Mouse (Mus musculus) frontal cortex, adult 2 months (tissue): ENCODE measurements at regions not wholly inside any gene's neighbourhood (a gene's known extent, or its start where the extent isn't known, plus 50 kb on each side); places are given as distances from the start of the nearest gene placed in this dataset.
A peak's percentile ranks its signal among the peaks of the same experiment; 100 is the strongest.

Experiments
- DNase-seq, 2 experiments: peaks; one replicate each; pipeline ENCODE4 v3.0.0; 2022; ENCODE audit warnings: low spot score in 1 of 2; ENCODE audit errors: extremely low spot score in 1 of 2

DNA sequence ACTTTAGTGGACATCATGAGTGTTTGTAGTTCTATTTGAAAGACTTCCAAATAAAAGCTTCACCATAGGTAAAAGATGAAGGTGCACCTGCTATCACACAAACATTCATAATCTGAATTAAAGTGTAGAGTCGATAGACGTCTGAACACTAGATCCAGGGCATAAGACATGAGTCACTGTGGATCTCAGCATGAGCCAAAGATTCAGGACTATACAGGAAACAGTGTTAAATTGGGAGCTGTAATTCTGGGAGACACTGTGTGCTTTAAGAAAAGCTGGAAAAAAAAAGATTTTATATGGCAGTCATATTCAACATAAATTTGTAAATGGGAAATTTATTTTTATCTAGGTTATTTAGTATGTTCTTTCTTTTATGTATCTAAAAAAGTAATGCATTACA, 160.5 kb downstream of the Pdha2 start:
- peak; percentile 2 to 35 for DNase-seq

GRCm38 (mm10) chr3:141014262-141014547, 197.9 kb downstream of the Pdha2 start:
- DNase-seq: no peak

- DNase-seq: no peak
These were observed 198.5 kb downstream of the Pdha2 start for GRCm38 (mm10) chr3:141013521-141014261.

DNA sequence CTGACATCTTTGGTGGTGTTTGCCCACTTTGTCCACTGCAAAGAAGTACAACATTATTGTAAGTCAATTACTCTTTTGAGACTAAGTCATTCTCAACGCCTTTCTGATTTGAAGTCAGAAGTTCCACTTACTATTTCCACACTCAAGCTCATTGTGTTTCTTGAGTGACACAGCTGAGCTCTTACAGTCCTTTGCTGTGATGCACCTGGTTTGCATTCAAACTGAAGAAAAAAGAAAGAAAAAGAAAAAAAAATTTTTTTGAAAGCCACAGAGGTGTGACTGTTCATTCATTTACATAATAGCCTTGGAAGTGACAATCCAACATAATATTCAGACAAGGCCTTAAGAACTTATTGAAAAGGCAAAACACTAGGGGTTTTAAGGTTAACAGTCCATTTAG, 199.2 kb downstream of the Pdha2 start:
- DNase-seq: no peak

- no peak for DNase-seq
These were observed 203.4 kb downstream of the Pdha2 start for GRCm38 (mm10) chr3:141008792-141009191.

DNA sequence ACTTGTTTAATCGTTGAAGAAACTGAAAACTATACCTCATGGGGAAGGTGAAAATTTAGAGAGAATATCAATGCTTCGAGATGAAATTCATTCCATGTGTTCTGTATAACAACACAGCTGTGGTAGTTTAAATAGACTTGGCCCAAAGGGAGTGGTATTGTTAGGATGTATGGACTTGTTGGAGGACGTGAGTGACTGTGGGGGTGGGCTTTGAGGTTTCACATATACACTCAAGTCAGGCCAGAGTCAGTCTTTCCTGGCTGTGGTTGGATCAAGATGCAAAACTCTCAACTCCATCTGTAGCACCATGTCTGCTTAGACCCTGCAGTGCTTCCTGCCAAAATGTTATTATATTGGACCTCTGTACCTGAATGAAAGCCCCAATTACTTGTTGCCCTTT, 206.3 kb downstream of the Pdha2 start:
- DNase-seq: no peak

DNA sequence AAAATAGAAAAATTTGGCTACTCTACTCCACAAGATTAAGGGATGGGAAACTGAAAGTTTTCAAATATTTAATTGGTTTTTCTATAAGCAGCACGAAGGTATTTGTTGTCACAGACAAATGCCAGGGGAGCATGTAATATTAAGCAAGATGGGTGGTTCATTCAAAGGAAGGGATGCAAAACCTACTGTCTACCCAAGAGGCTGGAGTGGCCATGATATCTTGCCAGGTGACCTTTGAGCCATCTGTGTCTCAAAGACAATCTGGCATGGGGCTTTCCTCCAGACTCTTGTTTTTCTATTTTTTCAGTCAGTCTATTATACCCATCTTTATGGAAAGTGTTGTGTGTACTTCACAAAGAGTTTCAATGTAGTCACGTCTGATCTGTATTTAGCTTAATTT, 208.6 kb downstream of the Pdha2 start:
- DNase-seq: no peak

DNA sequence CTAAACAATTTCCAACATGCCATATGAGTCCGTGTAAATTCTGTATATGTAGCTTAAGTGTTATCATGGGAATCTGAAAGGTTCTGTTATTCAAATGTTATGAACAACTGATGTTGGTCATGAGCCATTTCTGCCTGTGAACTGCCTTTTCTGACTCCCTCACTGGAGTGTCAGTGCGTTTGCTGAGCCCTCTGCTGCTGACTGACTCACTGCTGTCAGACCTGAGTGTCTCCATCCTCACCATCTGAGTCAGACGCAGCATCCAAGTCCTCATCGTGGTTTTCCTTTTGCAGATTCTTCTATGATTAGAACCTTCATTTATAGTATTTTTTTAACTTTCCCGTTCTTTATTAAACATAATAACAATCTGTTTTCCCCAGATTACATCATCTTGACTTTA, 223.9 kb downstream of the Pdha2 start:
- DNase-seq: peak in 1 of 2 experiments; percentile 9

- no peak for DNase-seq
These were observed 238.6 kb downstream of the Pdha2 start for GRCm38 (mm10) chr3:140973519-140973918.

- no peak for DNase-seq
These were observed 242.0 kb downstream of the Pdha2 start for GRCm38 (mm10) chr3:140969892-140970880.

- DNase-seq: no peak
These were observed 243.6 kb downstream of the Pdha2 start for GRCm38 (mm10) chr3:140968556-140968955.

DNA sequence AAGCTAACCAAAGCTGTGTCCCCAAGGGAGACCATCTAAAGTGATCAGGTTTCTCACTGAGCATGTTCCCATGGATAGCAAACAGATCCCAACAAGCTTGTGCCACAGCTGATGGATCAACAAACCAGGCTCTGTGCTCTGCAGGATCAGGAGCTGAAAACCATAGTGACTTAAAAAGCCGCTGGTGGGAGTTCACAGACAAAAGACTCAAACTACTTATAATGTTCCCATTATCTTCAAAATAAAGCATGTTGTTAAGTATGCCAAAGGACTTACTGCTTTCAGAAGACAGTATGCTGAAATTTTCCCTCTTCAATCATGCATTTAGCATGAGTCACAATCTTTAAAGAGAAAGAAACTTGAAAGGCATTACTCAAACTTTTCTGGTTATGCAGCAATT, 254.5 kb downstream of the Pdha2 start:
- no peak for DNase-seq

GRCm38 (mm10) chr3:140952111-140952800, 259.9 kb downstream of the Pdha2 start:
- no peak for DNase-seq

DNA sequence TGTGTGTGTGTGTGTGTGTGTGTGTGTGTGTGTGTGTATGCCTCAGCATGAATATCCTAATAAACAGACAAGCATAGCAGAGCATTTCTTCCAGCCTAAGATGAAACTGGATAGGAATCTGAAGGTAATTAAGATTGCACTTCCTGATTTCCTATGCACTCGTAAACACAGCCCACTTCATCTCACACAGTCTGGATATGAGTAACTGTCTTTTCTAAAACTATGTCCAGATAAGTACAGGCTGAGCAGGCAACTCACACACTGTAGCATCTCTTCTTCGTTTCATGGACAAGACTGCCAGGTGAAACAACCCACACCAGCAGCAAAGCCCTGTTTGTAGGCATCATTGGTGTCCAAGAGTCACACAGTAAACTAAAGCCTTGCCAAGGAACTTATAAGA, 261.1 kb downstream of the Pdha2 start:
- DNase-seq: peak in 1 of 2 experiments; percentile 7

DNA sequence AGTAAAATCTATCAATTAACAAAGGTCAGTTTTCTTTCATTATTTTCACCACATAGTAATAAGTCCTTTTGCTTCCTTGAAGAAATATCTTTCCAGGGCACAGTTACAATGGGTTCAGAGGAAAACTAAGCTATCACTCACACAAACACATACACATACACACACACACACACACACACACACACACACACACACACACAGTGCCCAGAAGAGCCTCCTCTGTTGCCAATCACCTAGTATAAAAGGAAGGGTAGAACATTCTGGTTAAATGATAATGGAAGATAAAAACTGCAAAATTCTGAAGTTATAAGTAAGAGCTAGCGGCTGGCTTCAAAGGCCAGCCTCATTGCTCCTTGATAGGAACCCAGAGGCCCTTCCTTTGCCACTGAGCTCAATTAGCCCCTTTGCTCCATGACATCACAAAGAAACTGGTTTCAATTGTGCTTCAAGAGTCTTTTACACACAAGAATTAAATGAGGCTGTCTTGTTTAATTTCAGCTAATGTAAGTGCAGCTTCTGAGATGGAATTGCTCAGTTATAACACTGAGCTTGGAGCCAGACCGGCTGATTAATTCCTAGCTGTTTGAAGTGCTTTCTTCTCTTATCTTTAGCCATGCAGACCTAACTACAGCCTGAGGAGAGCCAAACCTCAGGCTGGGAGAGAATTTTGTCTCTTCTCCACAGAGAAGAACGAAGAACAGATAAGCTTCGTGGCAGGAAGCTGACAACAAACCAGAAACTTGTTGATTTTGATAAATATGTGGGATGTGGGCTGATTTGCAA, 262.1 kb downstream of the Pdha2 start:
- DNase-seq: no peak

GRCm38 (mm10) chr3:140942450-140942849, 269.7 kb downstream of the Pdha2 start:
- DNase-seq: no peak

DNA sequence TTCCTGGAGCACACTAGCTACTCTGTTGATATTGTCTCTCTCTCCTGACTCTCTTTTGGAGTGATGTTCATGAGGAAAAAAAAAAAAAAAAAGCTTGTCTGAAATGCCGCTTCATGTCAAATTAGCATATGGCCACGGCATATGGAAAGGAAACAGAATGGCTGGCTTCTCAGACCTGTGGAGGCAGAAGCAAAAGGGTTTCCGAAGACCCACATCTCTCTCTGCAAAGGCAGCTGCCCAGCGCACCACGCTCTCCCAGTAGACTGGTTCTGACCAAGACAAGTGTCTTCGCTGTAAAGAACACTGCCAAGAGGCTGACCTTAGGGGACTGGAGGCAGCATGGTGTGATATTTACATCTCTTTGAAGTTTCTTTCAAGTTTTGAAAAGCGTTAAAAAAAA, 270.3 kb downstream of the Pdha2 start:
- DNase-seq: no peak

DNA sequence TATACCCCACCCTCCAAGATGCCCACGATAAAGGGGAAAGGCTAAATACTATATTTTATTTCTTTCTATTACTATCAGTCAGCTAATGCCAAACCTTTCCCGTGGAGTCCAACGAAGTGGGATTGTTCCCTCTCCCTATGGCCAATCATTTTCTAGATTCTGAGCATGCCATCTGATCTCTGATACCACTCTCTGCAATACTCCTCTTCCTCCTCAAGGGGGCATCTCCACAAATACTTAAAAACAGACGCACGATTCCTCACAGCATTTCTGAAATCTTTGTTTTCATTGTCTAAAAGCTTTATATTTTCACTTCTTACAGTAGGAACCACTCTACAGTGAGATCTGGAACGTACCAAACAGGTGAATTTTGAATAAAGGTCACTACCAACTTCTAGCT, 270.8 kb downstream of the Pdha2 start:
- DNase-seq: no peak

GRCm38 (mm10) chr3:140933156-140933555, 279.0 kb downstream of the Pdha2 start:
- no peak for DNase-seq

DNA sequence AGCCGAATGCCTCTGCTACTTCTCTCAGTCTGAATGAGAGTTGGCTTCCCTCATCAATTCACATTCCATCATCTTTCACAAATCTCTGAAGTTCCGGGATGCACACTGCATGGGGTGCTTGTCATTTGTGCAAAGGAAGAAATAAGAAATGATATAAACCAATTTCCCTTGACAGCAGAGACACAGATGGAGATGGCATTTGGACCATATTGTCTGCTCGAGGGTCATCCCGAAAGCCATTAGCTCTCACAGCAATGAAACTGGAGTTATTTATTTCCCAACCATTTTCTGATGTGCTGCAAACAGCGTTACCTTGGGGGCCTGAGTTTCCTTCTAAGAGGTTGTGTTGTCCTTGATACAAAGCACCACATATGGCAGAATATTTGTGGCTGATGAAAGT, 285.5 kb downstream of the Pdha2 start:
- no peak for DNase-seq
